Mouse (Mus musculus) limb, embryonic 11.5 days (tissue): ENCODE data around the gene Slc15a4. TPM values are rescaled to one million over a fixed set of nuclear protein-coding genes. Genes with fewer than 3 reads are reported as not detected.

Experiments
- ATAC-seq: fragments of 200-750 bp; cut with Nextera tagmentation; 2 replicates; pipeline ENCODE4 v1.8.0; 2017; ENCODE audit warnings: low read depth; ENCODE audit not compliant: insufficient number of reproducible peaks, low FRiP score, low TSS enrichment
- DNase-seq: peaks from one replicate; pipeline ENCODE4 v3.0.0-alpha.2; 2015; ENCODE audit warnings: low spot score
- H3K27ac ChIP-seq: fragments of 300-500 bp; sonication (generic); replicated peaks from 2 replicates; pipeline ENCODE4 v1.5.1; 2014; ENCODE audit warnings: low read depth, mild to moderate bottlenecking, low read length
- H3K27me3 ChIP-seq: fragments of 300-500 bp; sonication (generic); 2 replicates; pipeline ENCODE4 v1.6.1; 2014; ENCODE audit warnings: mild to moderate bottlenecking, low read length, mixed read lengths; ENCODE audit not compliant: control insufficient read depth, insufficient read depth
- H3K36me3 ChIP-seq: fragments of 300-500 bp; sonication (generic); 2 replicates; pipeline ENCODE4 v1.6.1; 2014; ENCODE audit warnings: mild to moderate bottlenecking, low read length, moderate library complexity, mixed read lengths; ENCODE audit not compliant: control insufficient read depth, insufficient read depth
- H3K4me1 ChIP-seq: fragments of 300-500 bp; sonication (generic); 2 replicates; pipeline ENCODE4 v1.6.1; 2014; ENCODE audit warnings: low read length, mixed read lengths; ENCODE audit not compliant: control insufficient read depth, insufficient read depth
- H3K4me2 ChIP-seq: fragments of 300-500 bp; sonication (generic); 2 replicates; pipeline ENCODE4 v1.6.1; 2014; ENCODE audit warnings: low read depth, mild to moderate bottlenecking, moderate library complexity; ENCODE audit not compliant: severe bottlenecking
- H3K4me3 ChIP-seq: fragments of 300-500 bp; sonication (generic); 2 replicates; pipeline ENCODE4 v1.5.1; 2014; ENCODE audit warnings: low read depth, low read length
- H3K9ac ChIP-seq: fragments of 300-500 bp; sonication (generic); 2 replicates; pipeline ENCODE4 v1.6.1; 2014; ENCODE audit warnings: mild to moderate bottlenecking, low read length
- H3K9me3 ChIP-seq: fragments of 300-500 bp; sonication (generic); 2 replicates; pipeline ENCODE4 v1.6.1; 2016; ENCODE audit warnings: low read length; ENCODE audit not compliant: control insufficient read depth
- WGBS: fragments of 180-500 bp; shearing (Covaris S2); extraction: QIAGEN DNeasy Blood & Tissue Kit; methylation state at CpG from one replicate; pipeline ENCODE4 v1.1.7; 2014; 5-methylcytosine and 5-hydroxymethylcytosine counted together
- polyA plus RNA-seq: library from polyadenylated mRNA; unstranded; fragments of >200 nt; fragmentation: Nextera tagmentation; extraction: Ambion mirVana; gene quantifications from 2 replicates; pipeline ENCODE4 v1.2.1, GENCODE M21; 2014

The Slc15a4 gene
- polyA plus RNA-seq, 1 experiment from 2014 or later = 22.4 TPM

GRCm38 (mm10) chr5:127602996-127603395 lies 29.7 kb downstream of the Slc15a4 start:
- H3K27ac ChIP-seq = no peak overlapping the region
- 91% methylated on average over 5 of the region's 5 CpGs for WGBS
- H3K9ac ChIP-seq = no peak overlapping the region
- no peaks in the 10 kb centered on the region for H3K9me3 ChIP-seq
- DNase-seq (no peak), ATAC-seq (no peak)
- no peaks in the 10 kb centered on the region for H3K27me3 ChIP-seq
- no peak overlapping the region for H3K4me3 ChIP-seq
- H3K36me3 ChIP-seq = peaks cover 17% of the 10 kb centered on the region
- H3K4me1 ChIP-seq = no peaks in the 10 kb centered on the region
- H3K4me2 ChIP-seq = no peak overlapping the region

DNA sequence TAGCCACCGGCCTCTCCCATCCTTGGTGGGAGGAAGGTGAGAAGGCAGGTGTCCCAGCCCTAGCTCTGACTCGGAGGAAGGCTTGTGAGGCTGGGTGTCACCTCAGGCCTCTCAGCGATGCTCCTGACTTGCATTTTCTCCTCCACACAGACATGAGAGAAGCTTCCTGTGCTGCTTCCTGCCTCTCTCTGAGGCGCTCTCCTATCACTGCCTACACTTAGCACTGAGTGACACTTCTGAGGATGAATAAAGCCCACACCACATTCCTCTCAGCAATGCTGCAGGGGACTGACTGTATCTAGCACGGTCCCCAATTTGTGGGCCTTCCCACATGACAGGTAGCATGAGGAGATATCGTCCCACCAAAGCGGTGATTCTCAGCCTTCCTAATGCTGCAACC lies 35.8 kb downstream of the Slc15a4 start:
- DNase-seq = no peak
- Histone ChIP-seq H3K9me3 (no peaks in the 10 kb centered on the region), H3K4me3 (no peak overlapping the region), H3K4me1 (no peaks in the 10 kb centered on the region), H3K27ac (no peak overlapping the region), H3K9ac (no peak overlapping the region), H3K4me2 (no peak overlapping the region), H3K27me3 (no peaks in the 10 kb centered on the region), H3K36me3 (peaks cover 32% of the 10 kb centered on the region; the same call in 1 of the 2 replicates)
- ATAC-seq = no peak
- 87% methylated on average over 7 of the region's 7 CpGs for WGBS

GRCm38 (mm10) chr5:127595676-127596075 lies 37.0 kb downstream of the Slc15a4 start:
- DNase-seq (no peak), ATAC-seq (no peak)
- H3K4me3 ChIP-seq = no peak overlapping the region
- H3K27ac ChIP-seq = no peak overlapping the region
- H3K36me3 ChIP-seq = peaks cover 27% of the 10 kb centered on the region; the same call in 1 of the 2 replicates
- no peak overlapping the region for H3K9ac ChIP-seq
- H3K4me1 ChIP-seq = no peaks in the 10 kb centered on the region
- WGBS = 92% methylated on average over 3 of the region's 3 CpGs
- no peaks in the 10 kb centered on the region for H3K27me3 ChIP-seq
- H3K9me3 ChIP-seq = no peaks in the 10 kb centered on the region
- no peak overlapping the region for H3K4me2 ChIP-seq

DNA sequence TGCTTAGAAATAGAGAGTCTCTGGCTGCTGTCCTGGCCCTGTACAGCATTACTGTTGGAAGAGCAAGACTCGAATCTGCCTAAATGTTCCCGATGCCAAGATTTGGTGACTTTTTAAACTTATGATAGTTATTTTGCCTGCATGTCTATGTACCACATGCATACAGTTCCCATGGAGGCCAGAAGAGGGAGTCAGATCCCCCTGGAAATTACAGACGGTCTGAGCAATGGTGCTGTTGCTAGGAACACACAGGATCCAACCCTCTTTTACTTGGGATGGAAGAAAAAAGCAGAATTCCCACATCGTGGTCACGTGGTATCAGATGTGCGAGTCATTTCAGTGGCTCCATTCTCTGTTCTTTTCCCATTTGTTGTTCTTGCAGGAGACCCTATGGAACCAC lies 39.8 kb downstream of the Slc15a4 start:
- peaks cover 23% of the 10 kb centered on the region; the same call in 1 of the 2 replicates for H3K36me3 ChIP-seq
- H3K9me3 ChIP-seq = no peaks in the 10 kb centered on the region
- H3K27ac ChIP-seq = no peak overlapping the region
- H3K4me1 ChIP-seq = no peaks in the 10 kb centered on the region
- H3K4me2 ChIP-seq = no peak overlapping the region
- no peak for ATAC-seq
- H3K4me3 ChIP-seq = no peak overlapping the region
- WGBS = 81% methylated on average over 6 of the region's 6 CpGs
- DNase-seq = no peak
- H3K9ac ChIP-seq = no peak overlapping the region
- H3K27me3 ChIP-seq = no peaks in the 10 kb centered on the region

GRCm38 (mm10) chr5:127592406-127592805 lies 40.3 kb downstream of the Slc15a4 start:
- WGBS = 71% methylated on average over 5 of the region's 5 CpGs
- ATAC-seq = no peak
- peaks cover 20% of the 10 kb centered on the region; the same call in 1 of the 2 replicates for H3K36me3 ChIP-seq

GRCm38 (mm10) chr5:127587854-127588253 lies 44.8 kb downstream of the Slc15a4 start:
- Histone ChIP-seq H3K4me2 (no peak overlapping the region), H3K27me3 (no peaks in the 10 kb centered on the region), H3K4me3 (no peak overlapping the region), H3K9me3 (no peaks in the 10 kb centered on the region), H3K9ac (no peak overlapping the region), H3K27ac (no peak overlapping the region), H3K4me1 (no peaks in the 10 kb centered on the region), H3K36me3 (0 out of 2 replicates have a peak, but pooled peaks cover 2% of the 10 kb centered on the region)
- ATAC-seq = no peak
- no peak for DNase-seq
- 56% methylated on average over 6 of the region's 6 CpGs for WGBS

More at GRCm38 (mm10) chr5:127592406-127592805, 40.3 kb downstream of the Slc15a4 start:
- Histone ChIP-seq H3K9ac (no peak overlapping the region), H3K4me3 (no peak overlapping the region), H3K27me3 (no peaks in the 10 kb centered on the region), H3K27ac (no peak overlapping the region), H3K4me2 (no peak overlapping the region), H3K9me3 (no peaks in the 10 kb centered on the region), H3K4me1 (no peaks in the 10 kb centered on the region)
- DNase-seq = no peak

GRCm38 (mm10) chr5:127583658-127584057 lies 49.0 kb downstream of the Slc15a4 start:
- Histone ChIP-seq H3K4me3 (no peak overlapping the region), H3K36me3 (no peaks in the 10 kb centered on the region), H3K4me2 (no peak overlapping the region), H3K4me1 (0 out of 2 replicates have a peak, but pooled peaks cover 2% of the 10 kb centered on the region), H3K9ac (no peak overlapping the region), H3K27ac (no peak overlapping the region), H3K9me3 (no peaks in the 10 kb centered on the region), H3K27me3 (no peaks in the 10 kb centered on the region)
- DNase-seq (no peak), ATAC-seq (no peak)
- 84% methylated on average over 8 of the region's 8 CpGs for WGBS

- 56% methylated on average over 8 of the region's 8 CpGs for WGBS
These were observed 55.3 kb downstream of the Slc15a4 start for GRCm38 (mm10) chr5:127577419-127577818.

DNA sequence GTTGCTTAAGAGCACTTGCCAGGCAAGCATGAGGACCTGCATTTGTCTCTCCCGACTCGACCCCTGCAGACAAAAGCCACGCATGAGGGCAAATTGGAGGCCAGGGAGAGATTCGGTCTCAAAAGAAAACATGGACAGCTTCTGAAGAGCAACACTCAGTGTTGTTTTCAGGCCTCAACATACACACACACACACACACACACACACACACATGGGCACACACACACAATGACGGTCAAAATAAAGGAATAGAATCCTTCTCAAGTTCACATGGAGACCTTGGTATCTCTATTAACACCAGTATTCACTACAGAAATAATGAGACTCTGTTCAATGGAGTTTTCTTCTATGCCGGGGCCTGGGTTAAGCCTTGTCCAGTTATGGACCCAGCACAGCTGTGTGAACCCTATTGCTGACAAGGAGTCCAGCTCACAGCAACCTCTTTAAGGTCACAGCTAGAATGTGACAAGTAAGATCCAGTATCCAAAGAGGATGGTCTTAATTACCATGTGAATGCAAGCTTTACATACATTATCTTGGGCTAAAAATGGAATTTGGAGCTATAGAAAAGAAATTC lies 65.4 kb downstream of the Slc15a4 start:
- no peak overlapping the region for H3K4me3 ChIP-seq
- ATAC-seq (no peak), DNase-seq (no peak)
- H3K27me3 ChIP-seq = no peaks in the 10 kb centered on the region
- H3K9ac ChIP-seq = no peak overlapping the region
- H3K27ac ChIP-seq = no peak overlapping the region
- H3K4me2 ChIP-seq = no peak overlapping the region
- no peaks in the 10 kb centered on the region for H3K9me3 ChIP-seq
- H3K36me3 ChIP-seq = no peaks in the 10 kb centered on the region
- no peaks in the 10 kb centered on the region for H3K4me1 ChIP-seq
- WGBS = 81% methylated on average over 6 of the region's 6 CpGs

More at GRCm38 (mm10) chr5:127577419-127577818, 55.3 kb downstream of the Slc15a4 start:
- H3K27ac ChIP-seq = no peak overlapping the region
- H3K9me3 ChIP-seq = no peaks in the 10 kb centered on the region
- no peak overlapping the region for H3K4me3 ChIP-seq
- no peaks in the 10 kb centered on the region for H3K36me3 ChIP-seq
- ATAC-seq (no peak), DNase-seq (peak; percentile 37)
- H3K4me1 ChIP-seq = 0 out of 2 replicates have a peak, but pooled peaks cover 2% of the 10 kb centered on the region
- no peak overlapping the region for H3K4me2 ChIP-seq
- no peaks in the 10 kb centered on the region for H3K27me3 ChIP-seq
- no peak overlapping the region for H3K9ac ChIP-seq
